Mouse (Mus musculus): ENCODE results near the gene Bfsp2. TPM values are rescaled to one million over a fixed set of nuclear protein-coding genes. Genes with fewer than 3 reads are reported as not detected.

Gene Bfsp2
- polyA plus RNA-seq, 1 experiment from 2014 or later: 2.6 TPM

DNA sequence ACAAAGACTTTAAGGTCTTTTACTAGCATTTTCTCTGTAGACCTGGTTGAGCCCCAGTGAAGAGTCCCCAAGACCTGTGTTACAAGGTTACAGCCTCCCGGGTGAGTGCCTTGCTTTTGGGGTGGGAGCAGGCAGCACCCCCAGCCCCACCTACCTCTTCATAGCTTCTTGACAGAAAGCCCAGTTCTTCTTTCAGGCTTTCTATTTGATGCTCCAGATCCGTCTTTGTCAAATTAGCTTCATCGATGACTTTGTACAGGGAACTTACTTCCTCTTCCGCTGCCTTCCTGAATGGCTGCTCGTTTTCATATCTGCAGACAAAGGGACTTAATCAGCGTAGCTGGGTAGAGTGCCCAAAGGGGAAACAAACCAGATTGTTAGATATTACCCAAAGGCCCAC, 30.6 kb downstream of the Bfsp2 start:
- Histone ChIP-seq H3K4me1 (0 out of 2 replicates have a peak, but pooled peaks cover 3% of the 10 kb centered on the region), H3K27ac (no peak overlapping the region), H3K27me3 (no peaks in the 10 kb centered on the region), H3K9me3 (no peaks in the 10 kb centered on the region), H3K9ac (no peak overlapping the region), H3K4me3 (no peak overlapping the region), H3K4me2 (no peak overlapping the region), H3K36me3 (no peaks in the 10 kb centered on the region)
- no peak for ATAC-seq (ENCODE audit: insufficient number of reproducible peaks, insufficient read depth, low FRiP score, low TSS enrichment, low read depth)
- WGBS: 69% methylated on average over 6 of the region's 6 CpGs

DNA sequence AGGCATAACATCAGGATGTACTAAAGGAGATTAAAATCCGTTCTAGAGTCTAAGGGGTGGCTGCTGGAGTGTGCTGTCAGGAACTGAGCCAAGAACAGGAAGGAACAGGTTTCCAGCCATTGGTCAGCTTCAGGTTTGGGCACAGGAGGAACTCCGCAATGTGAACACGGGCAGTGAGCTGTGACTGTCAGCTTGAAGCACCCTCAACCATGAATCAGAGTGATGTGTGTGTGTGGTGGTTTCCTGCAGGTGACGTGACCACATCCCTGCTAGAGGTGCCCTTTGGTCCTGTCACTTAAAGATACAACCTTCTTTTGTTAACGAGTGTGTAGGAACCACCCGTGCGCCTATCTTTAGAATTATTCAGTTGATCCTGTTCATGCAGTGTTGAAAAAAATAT, 31.1 kb downstream of the Bfsp2 start:
- H3K36me3 ChIP-seq: no peaks in the 10 kb centered on the region
- H3K4me1 ChIP-seq: peaks cover 6% of the 10 kb centered on the region
- H3K27me3 ChIP-seq: no peaks in the 10 kb centered on the region
- H3K4me3 ChIP-seq: no peak overlapping the region
- no peak for ATAC-seq (ENCODE audit: insufficient number of reproducible peaks, insufficient read depth, low FRiP score, low TSS enrichment, low read depth)
- H3K4me2 ChIP-seq: no peak overlapping the region
- no peaks in the 10 kb centered on the region for H3K9me3 ChIP-seq
- 83% methylated on average over 7 of the region's 7 CpGs for WGBS
- no peak overlapping the region for H3K27ac ChIP-seq
- no peak overlapping the region for H3K9ac ChIP-seq

DNA sequence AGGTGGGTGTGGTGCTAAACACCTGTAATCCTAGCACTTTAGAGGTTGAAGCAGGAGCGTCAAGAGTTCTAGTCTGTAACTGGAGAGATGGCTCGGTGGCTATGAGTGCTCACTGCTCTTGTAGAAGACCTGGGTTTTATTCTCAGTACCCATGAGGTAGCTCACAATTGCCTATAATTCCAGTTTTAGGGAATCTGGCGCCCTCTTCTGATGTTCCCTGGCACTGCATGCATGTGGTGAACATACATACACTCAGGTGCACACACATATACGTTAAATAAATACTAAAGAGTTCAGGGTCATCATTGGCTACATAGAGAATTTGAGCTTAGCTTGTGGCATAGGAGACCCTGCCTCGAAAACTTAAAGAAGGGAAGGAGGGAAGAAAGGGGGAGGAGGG, 35.6 kb downstream of the Bfsp2 start:
- ATAC-seq (ENCODE audit: insufficient number of reproducible peaks, insufficient read depth, low FRiP score, low TSS enrichment, low read depth): no peak
- 89% methylated on average over 5 of the region's 5 CpGs for WGBS
- no peaks in the 10 kb centered on the region for H3K9me3 ChIP-seq
- H3K4me2 ChIP-seq: no peak overlapping the region
- H3K27me3 ChIP-seq: no peaks in the 10 kb centered on the region
- H3K27ac ChIP-seq: no peak overlapping the region
- H3K9ac ChIP-seq: no peak overlapping the region
- H3K4me1 ChIP-seq: peaks cover 28% of the 10 kb centered on the region
- no peak overlapping the region for H3K4me3 ChIP-seq
- no peaks in the 10 kb centered on the region for H3K36me3 ChIP-seq

DNA sequence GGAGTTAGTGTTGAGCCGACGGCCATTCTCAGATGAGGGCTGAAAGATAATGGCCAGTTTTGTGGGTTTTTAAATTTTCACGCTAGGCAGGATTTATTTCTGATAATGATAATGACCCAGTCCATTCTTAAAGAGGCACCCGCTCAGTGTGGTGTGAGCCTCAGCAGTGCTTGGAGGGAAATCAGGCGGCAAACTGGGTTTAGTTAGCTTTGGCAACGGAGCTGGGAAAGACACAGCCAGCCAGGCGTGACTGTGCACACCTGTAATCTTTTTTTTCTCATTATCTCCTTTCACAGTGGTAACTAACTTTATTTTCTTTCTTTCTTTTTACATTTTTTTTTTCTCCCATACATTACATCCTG, 36.4 kb downstream of the Bfsp2 start:
- no peak overlapping the region for H3K4me3 ChIP-seq
- peak overlapping the region; percentile 39 for H3K4me2 ChIP-seq
- no peaks in the 10 kb centered on the region for H3K27me3 ChIP-seq
- H3K36me3 ChIP-seq: no peaks in the 10 kb centered on the region
- no peak overlapping the region for H3K9ac ChIP-seq
- WGBS: 16% methylated on average over 7 of the region's 7 CpGs
- no peaks in the 10 kb centered on the region for H3K9me3 ChIP-seq
- H3K4me1 ChIP-seq: peaks cover 30% of the 10 kb centered on the region
- H3K27ac ChIP-seq: peak overlapping the region; percentile 29
- no peak for ATAC-seq (ENCODE audit: insufficient number of reproducible peaks, insufficient read depth, low FRiP score, low TSS enrichment, low read depth)

DNA sequence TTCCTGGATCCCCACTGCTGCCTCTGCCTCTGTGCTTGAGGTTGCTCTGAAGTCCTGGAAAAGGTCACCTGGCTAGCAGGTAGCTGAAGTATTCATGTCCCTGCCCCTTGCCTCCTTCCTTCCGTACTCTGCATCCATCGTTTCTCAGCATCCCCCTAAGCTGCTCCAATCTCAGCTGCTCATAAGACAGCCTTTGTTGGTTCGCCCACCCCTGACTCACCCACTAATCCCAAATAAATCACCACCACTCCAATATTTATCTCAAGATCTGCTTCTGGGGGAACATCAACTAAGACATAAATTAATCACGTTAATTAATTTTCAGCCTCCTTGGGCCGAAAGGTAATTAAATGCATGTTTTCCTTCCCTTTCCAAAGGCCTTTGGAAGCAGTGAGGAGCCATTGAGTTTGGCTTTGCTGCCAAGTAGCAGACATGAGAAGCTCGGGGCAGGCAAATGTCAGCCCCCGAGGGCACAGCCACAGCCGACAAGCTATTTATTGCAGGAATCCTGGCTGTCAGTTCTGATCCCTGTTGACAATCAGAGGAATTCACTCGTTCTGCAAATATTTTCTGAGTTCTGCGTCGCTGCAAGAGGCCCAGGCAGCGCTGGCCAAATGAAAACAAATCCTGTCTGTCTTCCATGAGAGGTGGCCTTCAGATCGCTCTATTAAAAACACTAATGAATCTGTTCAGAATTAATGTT, 36.9 kb downstream of the Bfsp2 start:
- peak overlapping the region; percentile 39 for H3K4me2 ChIP-seq
- H3K27ac ChIP-seq: peak overlapping the region; percentile 29; the same call in 1 of the 2 replicates
- H3K4me1 ChIP-seq: peaks cover 30% of the 10 kb centered on the region
- H3K9me3 ChIP-seq: no peaks in the 10 kb centered on the region
- no peaks in the 10 kb centered on the region for H3K27me3 ChIP-seq
- H3K9ac ChIP-seq: no peak overlapping the region
- ATAC-seq (ENCODE audit: insufficient number of reproducible peaks, insufficient read depth, low FRiP score, low TSS enrichment, low read depth): no peak
- no peaks in the 10 kb centered on the region for H3K36me3 ChIP-seq
- no peak overlapping the region for H3K4me3 ChIP-seq
- WGBS: 11% methylated on average over 13 of the region's 13 CpGs

DNA sequence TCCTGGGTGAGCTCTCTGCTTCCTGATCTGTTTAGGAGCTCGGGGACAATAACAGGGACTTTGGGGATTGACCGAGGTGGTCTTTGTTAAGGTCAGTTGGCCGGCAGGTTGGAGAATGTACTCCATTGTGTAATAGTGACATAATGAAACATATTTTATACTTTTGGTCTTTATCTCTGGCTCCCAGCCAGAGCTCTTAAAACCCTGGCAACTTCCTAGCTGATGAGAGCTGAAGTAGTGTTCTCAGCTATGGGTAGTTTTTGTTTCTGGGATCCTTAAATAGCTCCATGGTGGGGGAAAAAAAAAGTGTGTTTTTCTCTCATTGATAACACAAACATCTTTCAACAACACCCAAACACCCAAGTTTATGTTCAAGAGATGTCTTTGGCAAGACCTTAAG, 39.6 kb downstream of the Bfsp2 start:
- no peak for ATAC-seq (ENCODE audit: insufficient number of reproducible peaks, insufficient read depth, low FRiP score, low TSS enrichment, low read depth)
- no peaks in the 10 kb centered on the region for H3K9me3 ChIP-seq
- no peak overlapping the region for H3K4me2 ChIP-seq
- 61% methylated on average over 3 of the region's 3 CpGs for WGBS
- H3K4me3 ChIP-seq: no peak overlapping the region
- H3K27ac ChIP-seq: no peak overlapping the region
- no peaks in the 10 kb centered on the region for H3K36me3 ChIP-seq
- H3K27me3 ChIP-seq: no peaks in the 10 kb centered on the region
- no peak overlapping the region for H3K9ac ChIP-seq
- H3K4me1 ChIP-seq: peaks cover 33% of the 10 kb centered on the region

DNA sequence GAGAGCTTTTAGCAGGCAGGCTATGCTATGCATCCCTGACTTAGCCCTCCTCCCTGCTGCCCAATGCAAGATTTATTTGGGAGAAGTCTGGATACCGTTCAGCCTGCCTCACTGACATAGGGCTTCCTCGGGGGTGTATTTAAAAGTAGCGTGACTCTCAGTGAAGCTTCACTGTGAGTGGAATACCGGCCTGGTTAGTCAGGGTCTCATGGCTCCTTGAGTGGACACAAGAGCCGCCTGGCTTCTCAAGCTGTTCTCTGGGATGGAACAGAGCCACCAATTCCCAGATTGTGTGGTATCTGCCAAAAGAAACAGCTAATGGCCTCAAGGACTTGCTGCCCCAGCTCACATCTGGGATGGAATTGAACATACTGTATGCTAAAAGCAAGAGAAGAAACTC, 43.1 kb downstream of the Bfsp2 start:
- H3K4me1 ChIP-seq: peaks cover 31% of the 10 kb centered on the region
- H3K9me3 ChIP-seq: no peaks in the 10 kb centered on the region
- no peaks in the 10 kb centered on the region for H3K36me3 ChIP-seq
- H3K4me2 ChIP-seq: no peak overlapping the region
- ATAC-seq (ENCODE audit: insufficient number of reproducible peaks, insufficient read depth, low FRiP score, low TSS enrichment, low read depth): no peak
- no peaks in the 10 kb centered on the region for H3K27me3 ChIP-seq
- H3K9ac ChIP-seq: no peak overlapping the region
- no peak overlapping the region for H3K27ac ChIP-seq
- no peak overlapping the region for H3K4me3 ChIP-seq
- 69% methylated on average over 5 of the region's 5 CpGs for WGBS

DNA sequence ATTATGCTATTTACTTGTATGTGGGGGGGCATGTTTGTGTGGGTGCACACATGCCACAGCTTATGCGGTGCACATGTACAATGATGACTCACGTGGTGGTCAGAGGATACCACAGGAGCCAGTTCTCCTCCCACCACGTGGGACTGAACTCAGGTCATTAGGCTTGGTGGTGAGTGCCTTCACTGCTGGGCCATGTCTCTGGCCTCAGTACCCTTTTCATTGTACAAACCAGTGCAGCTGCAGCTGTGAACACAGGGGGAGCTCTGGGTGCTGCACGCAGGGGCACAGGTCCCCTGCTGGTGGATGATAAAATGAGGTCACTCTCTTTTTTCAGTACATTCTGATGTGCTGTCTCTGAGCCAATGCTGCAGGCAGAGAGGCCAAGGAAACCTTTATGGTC, 46.1 kb downstream of the Bfsp2 start:
- no peak for ATAC-seq (ENCODE audit: insufficient number of reproducible peaks, insufficient read depth, low FRiP score, low TSS enrichment, low read depth)
- H3K4me2 ChIP-seq: no peak overlapping the region
- 55% methylated on average over 4 of the region's 4 CpGs for WGBS
- no peaks in the 10 kb centered on the region for H3K27me3 ChIP-seq
- no peaks in the 10 kb centered on the region for H3K36me3 ChIP-seq
- H3K27ac ChIP-seq: no peak overlapping the region
- no peak overlapping the region for H3K9ac ChIP-seq
- no peak overlapping the region for H3K4me3 ChIP-seq
- H3K9me3 ChIP-seq: no peaks in the 10 kb centered on the region
- peaks cover 29% of the 10 kb centered on the region for H3K4me1 ChIP-seq

DNA sequence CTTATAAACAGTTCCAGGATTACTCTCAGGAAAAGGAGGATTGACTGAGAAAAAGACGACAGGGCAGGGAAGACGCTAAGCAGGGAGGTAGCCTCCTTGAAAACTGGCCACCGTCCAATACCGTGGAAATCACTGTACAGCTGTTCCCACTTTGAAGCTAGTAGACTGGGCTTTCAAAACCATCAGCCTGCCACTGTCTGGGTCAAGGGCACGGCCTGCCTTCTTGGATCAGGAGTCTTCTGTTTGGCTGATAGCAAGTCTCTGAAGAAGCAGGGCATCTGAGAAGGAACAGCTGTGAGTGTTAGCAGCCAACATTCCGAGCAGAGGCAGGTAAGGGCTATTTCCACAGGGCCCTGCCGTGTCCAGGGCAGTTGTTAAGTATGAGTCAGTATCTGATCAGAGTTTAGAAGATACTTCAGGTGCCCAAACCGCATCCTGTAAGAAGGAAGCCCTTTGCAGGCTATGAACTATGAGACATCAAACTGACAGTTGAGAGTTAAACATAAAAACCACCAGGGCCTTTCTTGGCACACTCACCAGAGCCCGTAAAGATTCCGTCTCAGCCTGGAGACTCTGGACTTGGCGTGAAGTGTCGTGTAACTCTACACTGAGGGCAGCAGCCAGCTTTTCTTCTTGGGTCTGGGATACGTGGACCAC, 48.0 kb downstream of the Bfsp2 start:
- Histone ChIP-seq H3K27ac (peak overlapping the region; percentile 75), H3K4me1 (peaks cover 25% of the 10 kb centered on the region), H3K36me3 (no peaks in the 10 kb centered on the region), H3K4me3 (no peak overlapping the region), H3K4me2 (no peak overlapping the region), H3K27me3 (no peaks in the 10 kb centered on the region), H3K9ac (no peak overlapping the region), H3K9me3 (no peaks in the 10 kb centered on the region)
- WGBS: 23% methylated on average over 13 of the region's 13 CpGs
- 0 out of 2 replicates have a peak, but pooled peaks have one; percentile 11 for ATAC-seq (ENCODE audit: insufficient number of reproducible peaks, insufficient read depth, low FRiP score, low TSS enrichment, low read depth)

DNA sequence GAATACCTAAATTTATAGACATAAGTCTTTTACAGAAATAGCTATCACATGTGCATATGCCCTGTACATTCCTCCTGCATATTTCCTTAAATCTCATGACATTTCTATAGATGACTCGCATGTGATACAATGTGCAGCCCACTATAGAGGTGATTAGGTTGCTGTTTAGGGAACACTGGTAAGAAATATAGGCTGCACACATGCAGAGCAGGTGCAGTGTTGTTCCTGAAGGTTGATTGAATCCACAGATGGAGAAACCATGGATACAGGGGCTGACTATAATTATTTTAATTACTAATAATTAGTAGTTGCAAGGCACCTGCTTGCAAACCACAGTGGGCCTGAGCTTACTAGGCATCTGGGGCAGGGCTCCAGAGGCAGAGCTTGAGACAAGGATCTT, 48.5 kb downstream of the Bfsp2 start:
- no peaks in the 10 kb centered on the region for H3K27me3 ChIP-seq
- no peak overlapping the region for H3K4me2 ChIP-seq
- no peak for ATAC-seq (ENCODE audit: insufficient number of reproducible peaks, insufficient read depth, low FRiP score, low TSS enrichment, low read depth)
- peaks cover 23% of the 10 kb centered on the region for H3K4me1 ChIP-seq
- no peaks in the 10 kb centered on the region for H3K36me3 ChIP-seq
- H3K9ac ChIP-seq: no peak overlapping the region
- WGBS: 56% methylated on average over 1 of the region's 1 CpGs
- peak overlapping the region; percentile 75; the same call in 1 of the 2 replicates for H3K27ac ChIP-seq
- no peak overlapping the region for H3K4me3 ChIP-seq
- no peaks in the 10 kb centered on the region for H3K9me3 ChIP-seq

DNA sequence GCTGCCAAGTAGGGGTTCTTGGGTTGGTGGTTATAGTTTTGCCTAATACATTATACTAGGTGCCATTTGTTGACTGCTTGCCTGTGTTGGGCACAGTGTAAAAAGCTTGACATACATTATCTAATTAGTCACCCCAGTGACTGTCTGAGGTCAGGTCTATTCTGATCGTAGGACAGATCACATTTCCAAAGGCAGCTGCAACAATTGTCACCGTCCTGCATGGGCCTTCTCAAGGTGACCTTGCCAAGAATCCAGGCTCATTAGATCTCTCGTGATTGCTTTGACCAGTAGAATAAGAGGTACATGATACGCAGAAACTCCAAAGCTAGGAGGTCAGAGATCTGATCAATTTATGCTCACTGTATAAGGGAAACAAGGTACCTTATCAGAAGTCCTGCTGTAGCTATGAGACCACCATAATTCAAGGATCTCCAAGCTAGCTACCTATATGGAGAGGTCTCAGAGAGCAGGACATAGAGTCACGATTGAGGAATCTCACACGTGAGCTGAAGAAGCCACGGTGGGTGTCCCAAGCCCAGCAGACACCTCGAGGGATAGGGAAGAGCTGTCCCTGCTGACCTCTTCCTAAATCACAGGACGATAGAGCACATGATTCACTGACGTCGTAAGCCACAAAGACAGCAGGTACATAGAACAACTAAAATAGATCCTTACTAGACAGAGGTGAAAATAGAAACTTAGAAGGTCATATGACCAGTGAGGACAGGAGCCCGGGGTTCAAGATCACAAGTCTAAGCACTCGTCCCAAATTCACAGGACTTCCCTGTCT, 49.6 kb downstream of the Bfsp2 start:
- 81% methylated on average over 13 of the region's 13 CpGs for WGBS
- Histone ChIP-seq H3K9me3 (no peaks in the 10 kb centered on the region), H3K27ac (no peak overlapping the region), H3K27me3 (no peaks in the 10 kb centered on the region), H3K4me1 (peaks cover 25% of the 10 kb centered on the region), H3K4me2 (no peak overlapping the region), H3K36me3 (no peaks in the 10 kb centered on the region), H3K9ac (no peak overlapping the region), H3K4me3 (no peak overlapping the region)
- ATAC-seq (ENCODE audit: insufficient number of reproducible peaks, insufficient read depth, low FRiP score, low TSS enrichment, low read depth): no peak

DNA sequence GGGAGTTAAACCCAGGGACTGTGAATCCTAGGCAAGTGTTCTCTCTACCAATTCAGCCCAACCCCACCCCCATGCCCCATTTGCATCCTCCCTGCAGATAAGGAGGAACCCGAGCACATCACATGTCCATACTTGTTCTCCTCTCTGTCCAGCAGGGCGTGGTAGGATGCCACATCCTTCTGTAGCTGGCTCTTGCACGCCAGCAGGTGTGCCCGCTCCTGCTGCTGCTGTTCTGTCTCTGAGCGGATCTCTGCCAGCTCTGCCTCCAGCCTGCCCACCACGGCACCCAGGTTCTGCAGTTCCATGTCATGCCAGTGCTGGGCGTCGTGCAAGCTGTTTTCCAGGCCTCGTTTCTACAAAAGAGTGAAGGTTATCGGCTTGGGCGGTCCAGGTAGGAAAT, 53.8 kb downstream of the Bfsp2 start:
- H3K9ac ChIP-seq: no peak overlapping the region
- H3K36me3 ChIP-seq: no peaks in the 10 kb centered on the region
- H3K9me3 ChIP-seq: no peaks in the 10 kb centered on the region
- no peak overlapping the region for H3K4me3 ChIP-seq
- 72% methylated on average over 11 of the region's 11 CpGs for WGBS
- H3K27me3 ChIP-seq: no peaks in the 10 kb centered on the region
- H3K4me2 ChIP-seq: no peak overlapping the region
- H3K4me1 ChIP-seq: peaks cover 16% of the 10 kb centered on the region
- no peak for ATAC-seq (ENCODE audit: insufficient number of reproducible peaks, insufficient read depth, low FRiP score, low TSS enrichment, low read depth)
- H3K27ac ChIP-seq: no peak overlapping the region

Measured in embryonic facial prominence, embryonic 13.5 days (tissue).